Mouse (Mus musculus): ENCODE results near the gene Vps16. TPM values are rescaled to one million over a fixed set of nuclear protein-coding genes. Genes with fewer than 3 reads are reported as not detected.

Gene Vps16
- total and polyA plus RNA-seq, 3 experiments, result 20.2 to 180 (median 55.2) TPM

GRCm38 (mm10) chr2:130442162-130442561, 18.0 kb downstream of the Vps16 start:
- H3K27me3 ChIP-seq (ENCODE audit: insufficient read depth, low read length), result no peaks in the 10 kb centered on the region
- H3K4me1 ChIP-seq (ENCODE audit: insufficient read depth, low read depth, low read length), result no peaks in the 10 kb centered on the region
- TF ChIP-seq GATA1 (IDR thresholded peaks at IDR 0.05; ENCODE audit: borderline replicate concordance, low read length) (no peak), POLR2AphosphoS5 (IDR thresholded peaks at IDR 0.05; ENCODE audit: insufficient replicate concordance, low read depth, low read length) (no peak), CTCF (IDR thresholded peaks at IDR 0.05; ENCODE audit: low read depth, low read length) (no peak), GATA2 (IDR thresholded peaks at IDR 0.05; ENCODE audit: borderline replicate concordance, low read depth, low read length) (no peak), TAL1 (conservative IDR thresholded peaks at IDR 0.05; ENCODE audit: low read depth, low read length) (no peak)
- DNase-seq (ENCODE audit: low spot score), result no peak
- ATAC-seq (ENCODE audit: extremely low read depth, insufficient number of reproducible peaks, low FRiP score, poor library complexity, severe bottlenecking), result no peak
- H3K36me3 ChIP-seq (replicated peaks), result peaks cover 88% of the 10 kb centered on the region
- H3K4me3 ChIP-seq (ENCODE audit: low read depth, low read length), result no peak overlapping the region
- H3K9me3 ChIP-seq (replicated peaks), result no peaks in the 10 kb centered on the region

GRCm38 (mm10) chr2:130448449-130448848, 24.3 kb downstream of the Vps16 start:
- Histone ChIP-seq H3K27me3 (ENCODE audit: insufficient read depth, low read length) (no peaks in the 10 kb centered on the region), H3K36me3 (replicated peaks) (peaks cover 27% of the 10 kb centered on the region), H3K4me1 (ENCODE audit: insufficient read depth, low read depth, low read length) (peaks cover 34% of the 10 kb centered on the region), H3K9me3 (replicated peaks) (no peaks in the 10 kb centered on the region), H3K4me3 (ENCODE audit: low read depth, low read length) (no peak overlapping the region)
- DNase-seq (ENCODE audit: low spot score), result no peak
- no peak for ATAC-seq (ENCODE audit: extremely low read depth, insufficient number of reproducible peaks, low FRiP score, poor library complexity, severe bottlenecking)
- TF ChIP-seq POLR2AphosphoS5 (IDR thresholded peaks at IDR 0.05; ENCODE audit: insufficient replicate concordance, low read depth, low read length), result no peak
- no peak for TF ChIP-seq GATA1 (IDR thresholded peaks at IDR 0.05; ENCODE audit: borderline replicate concordance, low read length)
- no peak for TF ChIP-seq TAL1 (conservative IDR thresholded peaks at IDR 0.05; ENCODE audit: low read depth, low read length)
- TF ChIP-seq CTCF (IDR thresholded peaks at IDR 0.05; ENCODE audit: low read depth, low read length), result no peak
- TF ChIP-seq GATA2 (IDR thresholded peaks at IDR 0.05; ENCODE audit: borderline replicate concordance, low read depth, low read length), result no peak

- DNase-seq (ENCODE audit: low spot score) (no peak), ATAC-seq (ENCODE audit: extremely low read depth, insufficient number of reproducible peaks, low FRiP score, poor library complexity, severe bottlenecking) (no peak)
- Histone ChIP-seq H3K27me3 (ENCODE audit: insufficient read depth, low read length) (no peaks in the 10 kb centered on the region), H3K4me3 (ENCODE audit: low read depth, low read length) (peak overlapping the region; percentile 91; the same call in 1 of the 2 replicates), H3K9me3 (replicated peaks) (no peaks in the 10 kb centered on the region), H3K4me1 (ENCODE audit: insufficient read depth, low read depth, low read length) (peaks cover 38% of the 10 kb centered on the region), H3K36me3 (replicated peaks) (peaks cover 20% of the 10 kb centered on the region)
- TF ChIP-seq POLR2AphosphoS5 (IDR thresholded peaks at IDR 0.05; ENCODE audit: insufficient replicate concordance, low read depth, low read length), result no peak
- TF ChIP-seq GATA1 (IDR thresholded peaks at IDR 0.05; ENCODE audit: borderline replicate concordance, low read length), result no peak
- TF ChIP-seq GATA2 (IDR thresholded peaks at IDR 0.05; ENCODE audit: borderline replicate concordance, low read depth, low read length), result no peak
- TF ChIP-seq TAL1 (conservative IDR thresholded peaks at IDR 0.05; ENCODE audit: low read depth, low read length), result no peak
- no peak for TF ChIP-seq CTCF (IDR thresholded peaks at IDR 0.05; ENCODE audit: low read depth, low read length)
Measured at GRCm38 (mm10) chr2:130449021-130449793, 25.1 kb downstream of the Vps16 start.

GRCm38 (mm10) chr2:130449794-130450433, 25.8 kb downstream of the Vps16 start, which contains the start of gene Ptpra:
TSS of gene Ptpra (plus strand) at chr2:130450278.
- peaks cover 45% of the 10 kb centered on the region for H3K4me1 ChIP-seq (ENCODE audit: insufficient read depth, low read depth, low read length)

GRCm38 (mm10) chr2:130450434-130450796, 26.3 kb downstream of the Vps16 start:
- ATAC-seq (ENCODE audit: extremely low read depth, insufficient number of reproducible peaks, low FRiP score, poor library complexity, severe bottlenecking) (no peak), DNase-seq (ENCODE audit: low spot score) (peak; percentile 70)
- no peak for TF ChIP-seq TAL1 (conservative IDR thresholded peaks at IDR 0.05; ENCODE audit: low read depth, low read length)
- TF ChIP-seq CTCF (IDR thresholded peaks at IDR 0.05; ENCODE audit: low read depth, low read length), result no peak
- no peak for TF ChIP-seq POLR2AphosphoS5 (IDR thresholded peaks at IDR 0.05; ENCODE audit: insufficient replicate concordance, low read depth, low read length)
- no peak for TF ChIP-seq GATA2 (IDR thresholded peaks at IDR 0.05; ENCODE audit: borderline replicate concordance, low read depth, low read length)
- no peak for TF ChIP-seq GATA1 (IDR thresholded peaks at IDR 0.05; ENCODE audit: borderline replicate concordance, low read length)
- peak overlapping the region; percentile 91 for H3K4me3 ChIP-seq (ENCODE audit: low read depth, low read length)
- no peaks in the 10 kb centered on the region for H3K27me3 ChIP-seq (ENCODE audit: insufficient read depth, low read length)
- no peaks in the 10 kb centered on the region for H3K9me3 ChIP-seq (replicated peaks)
- H3K36me3 ChIP-seq (replicated peaks), result peaks cover 14% of the 10 kb centered on the region
- H3K4me1 ChIP-seq (ENCODE audit: insufficient read depth, low read depth, low read length), result peaks cover 49% of the 10 kb centered on the region

More at GRCm38 (mm10) chr2:130449794-130450433, 25.8 kb downstream of the Vps16 start, which contains the start of gene Ptpra:
- DNase-seq (ENCODE audit: low spot score) (peak; percentile 91), ATAC-seq (ENCODE audit: extremely low read depth, insufficient number of reproducible peaks, low FRiP score, poor library complexity, severe bottlenecking) (peak; percentile 76)
- peaks cover 15% of the 10 kb centered on the region for H3K36me3 ChIP-seq (replicated peaks)
- H3K27me3 ChIP-seq (ENCODE audit: insufficient read depth, low read length), result no peaks in the 10 kb centered on the region
- H3K4me3 ChIP-seq (ENCODE audit: low read depth, low read length), result peak within 1 kb of the TSS; percentile 91
- H3K9me3 ChIP-seq (replicated peaks), result no peaks in the 10 kb centered on the region
- TF ChIP-seq POLR2AphosphoS5 (IDR thresholded peaks at IDR 0.05; ENCODE audit: insufficient replicate concordance, low read depth, low read length) (no peak), GATA1 (IDR thresholded peaks at IDR 0.05; ENCODE audit: borderline replicate concordance, low read length) (no peak), CTCF (IDR thresholded peaks at IDR 0.05; ENCODE audit: low read depth, low read length) (no peak), GATA2 (IDR thresholded peaks at IDR 0.05; ENCODE audit: borderline replicate concordance, low read depth, low read length) (no peak), TAL1 (conservative IDR thresholded peaks at IDR 0.05; ENCODE audit: low read depth, low read length) (no peak)

Measured in G1E (cell line).